In genomic region chrX:74353467-74353770, GRCm38 (mm10) we compare ENCODE assay signal across 8 mouse cellular contexts. TPM values are rescaled to one million over a fixed set of nuclear protein-coding genes. Genes with fewer than 3 reads are reported as not detected.
DNase-seq lines count a peak whose midpoint lies in the region; ATAC-seq lines count a peak whose summit lies in the region.

Lage3 (minus strand) TSS chrX:74353618.

- H3K9ac ChIP-seq in heart, embryonic 13.5 days = peak within 1 kb of the TSS; percentile 84
- peak within 1 kb of the TSS; percentile 73 for H3K9ac ChIP-seq in liver, embryonic 12.5 days
- peak within 1 kb of the TSS; percentile 55 for H3K9ac ChIP-seq in stomach, embryonic 14.5 days (replicated peaks; ENCODE audit: low read depth, low read length)

- H3K4me2 ChIP-seq in heart, embryonic 13.5 days = peak within 1 kb of the TSS; percentile 71
- H3K4me2 ChIP-seq in liver, embryonic 12.5 days = peak within 1 kb of the TSS; percentile 74
- peak within 1 kb of the TSS; percentile 53 for H3K4me2 ChIP-seq in stomach, embryonic 14.5 days (replicated peaks; ENCODE audit: low read depth, low read length)

- peak within 1 kb of the TSS; percentile 56 for H3K27ac ChIP-seq in heart, embryonic 13.5 days (replicated peaks)
- peak within 1 kb of the TSS; percentile 30; the same call in 1 of the 2 replicates for H3K27ac ChIP-seq in liver, embryonic 12.5 days
- H3K27ac ChIP-seq in stomach, embryonic 14.5 days (ENCODE audit: low read length) = peak within 1 kb of the TSS; percentile 27; the same call in 1 of the 2 replicates

- no peaks in the 10 kb centered on the region for H3K36me3 ChIP-seq in heart, embryonic 13.5 days
- H3K36me3 ChIP-seq in liver, embryonic 12.5 days = no peaks in the 10 kb centered on the region
- no peaks in the 10 kb centered on the region for H3K36me3 ChIP-seq in stomach, embryonic 14.5 days (ENCODE audit: control insufficient read depth, insufficient read depth, low read length)

- H3K4me1 ChIP-seq in heart, embryonic 13.5 days = no peaks in the 10 kb centered on the region
- H3K4me1 ChIP-seq in liver, embryonic 12.5 days = peaks cover 4% of the 10 kb centered on the region; the same call in 1 of the 2 replicates
- no peaks in the 10 kb centered on the region for H3K4me1 ChIP-seq in stomach, embryonic 14.5 days (ENCODE audit: control insufficient read depth, insufficient read depth, low read length)

- H3K9me3 ChIP-seq in heart, embryonic 13.5 days = no peaks in the 10 kb centered on the region
- no peaks in the 10 kb centered on the region for H3K9me3 ChIP-seq in liver, embryonic 12.5 days (replicated peaks)
- no peaks in the 10 kb centered on the region for H3K9me3 ChIP-seq in stomach, embryonic 14.5 days (ENCODE audit: control insufficient read depth, low read depth, low read length)

- WGBS in heart, embryonic 13.5 days = 10% methylated on average over 6 of the region's 22 CpGs
- WGBS in liver, embryonic 12.5 days (ENCODE audit: insufficient replicate concordance) = 8% methylated on average over 13 of the region's 22 CpGs
- 36% methylated on average over 12 of the region's 22 CpGs for WGBS in stomach, embryonic 14.5 days

- H3K4me3 ChIP-seq in heart, embryonic 13.5 days = peak within 1 kb of the TSS; percentile 59
- peak within 1 kb of the TSS; percentile 65 for H3K4me3 ChIP-seq in liver, embryonic 12.5 days
- peak within 1 kb of the TSS; percentile 38 for H3K4me3 ChIP-seq in stomach, embryonic 14.5 days (ENCODE audit: low read depth, low read length)

- no peaks in the 10 kb centered on the region for H3K27me3 ChIP-seq in heart, embryonic 13.5 days (replicated peaks)
- no peaks in the 10 kb centered on the region for H3K27me3 ChIP-seq in liver, embryonic 12.5 days (replicated peaks)
- H3K27me3 ChIP-seq in stomach, embryonic 14.5 days (ENCODE audit: control insufficient read depth, insufficient read depth, low read length) = no peaks in the 10 kb centered on the region

- peak; percentile 89 for DNase-seq in CD4-positive, CD25-positive, alpha-beta regulatory T cell, adult 2 months (ENCODE audit: low read depth, low spot score)
- peak; percentile 38 for DNase-seq in c-Kit-negative CD71-positive TER-119-positive erythroid progenitor cells, embryonic 14.5 days (ENCODE audit: low read depth, low spot score)
- peak; percentile 22 for DNase-seq in fibroblast of lung, adult 2 months (ENCODE audit: low read depth)
- DNase-seq in kidney, postnatal 10 days = peak; percentile 89
- peak; percentile 69 to 82 for DNase-seq in natural killer cell, adult 2 months (ENCODE audit: low spot score in 2 of 2)

- ATAC-seq in heart, embryonic 13.5 days (ENCODE audit: extremely low read depth, insufficient number of reproducible peaks, low FRiP score, low TSS enrichment) = peak; percentile 37; the same call in 1 of the 2 replicates
- peak; percentile 79 for ATAC-seq in liver, embryonic 12.5 days
- ATAC-seq in stomach, embryonic 14.5 days (ENCODE audit: insufficient number of reproducible peaks, insufficient read depth, low FRiP score, low read depth) = peak; percentile 78

RNA-seq across cellular contexts. Expression of gene Lage3, which starts in this region (rescaled TPM):
- polyA plus RNA-seq in heart, embryonic 13.5 days (2015; fragmentation: Nextera tagmentation; extraction: Ambion mirVana) = 90.1 and 98.3 TPM in 2 replicates
- 67.1 and 69.0 TPM in 2 replicates for polyA plus RNA-seq in liver, embryonic 12.5 days (2016; fragmentation: Nextera tagmentation; extraction: Ambion mirVana)
- polyA plus RNA-seq in stomach, embryonic 14.5 days (2014; fragmentation: Nextera tagmentation; extraction: Ambion mirVana) = 112 and 116 TPM in 2 replicates

Comparison
In these comparisons a context has a peak if more than half of its experiments do, and no peak if none do; other contexts are left out.
1. Peak in every context shown above with its lines: DNase-seq, ATAC-seq, H3K4me3 ChIP-seq and H3K27ac ChIP-seq.
2. DNase-seq: peak in every context shown above with its lines; median percentile 89 in CD4-positive, CD25-positive, alpha-beta regulatory T cell, adult 2 months; 89 in kidney, postnatal 10 days; 76 in natural killer cell, adult 2 months; 38 in c-Kit-negative CD71-positive TER-119-positive erythroid progenitor cells, embryonic 14.5 days; 22 in fibroblast of lung, adult 2 months.